Mouse (Mus musculus) left cerebral cortex, postnatal 10 days (tissue): Measurements from ENCODE around the gene Gpatch8. TPM values are rescaled to one million over a fixed set of nuclear protein-coding genes. Genes with fewer than 3 reads are reported as not detected.

Experiments used
- DNase-seq, 2 experiments: peaks; one replicate each; pipeline ENCODE4 v3.0.0; 2021 to 2022; ENCODE audit warnings: low spot score in 2 of 2, mixed read lengths in 1 of 2; ENCODE audit errors: extremely low spot score in 1 of 2
- intact Hi-C: fragments of 180-260 bp; cut with DNase I; formaldehyde crosslinking; loops from one replicate; pipeline ENCODE4 v1.15.1; 2025
- total RNA-seq, 2 experiments: library from RNA; stranded (reverse); gene quantifications; 2 replicates each; pipeline ENCODE4 v1.2.3; 2021

Gene Gpatch8
- total RNA-seq, 2 experiments from 2014 or later, result 46.0 to 46.8 TPM

- intact Hi-C loops, result no loop called here
Observed at GRCm38 (mm10) chr11:102536210-102536609, 20.0 kb downstream of the Gpatch8 start.

GRCm38 (mm10) chr11:102534078-102534477 is 22.1 kb downstream of the Gpatch8 start:
- no peak for DNase-seq
- intact Hi-C loops, result no loop called here

More at GRCm38 (mm10) chr11:102536210-102536609, 20.0 kb downstream of the Gpatch8 start:
- no peak for DNase-seq

GRCm38 (mm10) chr11:102531425-102531824 is 24.8 kb downstream of the Gpatch8 start:
- intact Hi-C loops, result no loop called here
- no peak for DNase-seq

DNA sequence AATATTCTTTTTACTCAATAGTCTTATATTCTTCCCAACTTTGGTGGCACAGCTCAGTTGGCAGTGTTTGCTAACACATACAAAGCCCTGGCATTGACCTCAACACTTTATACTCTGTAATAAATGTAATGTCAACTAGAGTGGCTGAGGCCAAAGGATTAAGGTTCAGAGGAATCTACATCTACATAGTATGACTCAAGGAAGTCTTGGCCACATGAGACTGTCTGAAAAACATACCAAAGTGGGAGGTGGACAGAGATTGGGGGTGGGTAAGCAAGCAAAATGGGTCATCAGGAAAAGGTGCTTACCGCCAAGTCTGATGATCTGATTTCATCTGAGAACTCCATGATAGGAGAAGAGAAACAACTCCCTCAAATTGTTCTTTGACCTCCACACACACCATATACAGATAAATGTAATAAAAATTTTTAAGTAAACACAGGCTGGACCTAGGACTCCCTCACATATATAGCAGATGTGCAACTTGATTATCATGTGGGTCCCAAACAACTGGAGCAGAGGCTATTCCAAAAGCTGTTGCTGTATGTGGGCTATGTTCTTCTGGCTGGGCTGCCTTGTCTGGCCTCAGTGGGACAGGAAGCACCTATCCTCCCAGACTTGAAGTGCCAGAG is 41.3 kb downstream of the Gpatch8 start:
- DNase-seq, result no peak
- intact Hi-C loops, result no loop called here

DNA sequence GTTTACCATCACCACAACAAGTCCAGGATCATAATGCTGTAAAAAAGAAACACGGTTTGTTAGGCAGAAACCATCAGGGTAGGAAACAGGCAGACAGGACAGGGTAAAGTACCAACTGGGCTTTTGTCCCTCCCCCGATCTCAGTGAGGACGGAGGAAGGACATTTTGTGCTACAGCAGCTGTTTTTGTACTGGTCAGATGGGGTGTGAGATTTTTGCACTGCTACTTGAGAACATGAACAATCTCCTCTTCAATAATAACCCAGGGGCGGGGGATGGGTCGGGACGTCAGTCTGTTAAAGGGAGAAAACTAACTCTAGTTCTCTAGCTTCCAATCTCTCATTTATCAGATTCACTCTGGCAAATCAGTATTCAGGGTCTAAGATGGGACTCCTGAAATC is 46.0 kb downstream of the Gpatch8 start:
- intact Hi-C loops, result no loop called here
- DNase-seq, result peak in 1 of 2 experiments; percentile 43

- no peak for DNase-seq
- intact Hi-C loops, result no loop called here
Observed at GRCm38 (mm10) chr11:102496732-102497131, 59.5 kb downstream of the Gpatch8 start.

GRCm38 (mm10) chr11:102496206-102496605 is 60.0 kb downstream of the Gpatch8 start:
- intact Hi-C loops, result no loop called here
- no peak for DNase-seq

GRCm38 (mm10) chr11:102495742-102496141 is 60.5 kb downstream of the Gpatch8 start:
- no peak for DNase-seq
- intact Hi-C loops, result no loop called here

GRCm38 (mm10) chr11:102495114-102495513 is 61.1 kb downstream of the Gpatch8 start:
- intact Hi-C loops, result no loop called here
- DNase-seq, result no peak

DNA sequence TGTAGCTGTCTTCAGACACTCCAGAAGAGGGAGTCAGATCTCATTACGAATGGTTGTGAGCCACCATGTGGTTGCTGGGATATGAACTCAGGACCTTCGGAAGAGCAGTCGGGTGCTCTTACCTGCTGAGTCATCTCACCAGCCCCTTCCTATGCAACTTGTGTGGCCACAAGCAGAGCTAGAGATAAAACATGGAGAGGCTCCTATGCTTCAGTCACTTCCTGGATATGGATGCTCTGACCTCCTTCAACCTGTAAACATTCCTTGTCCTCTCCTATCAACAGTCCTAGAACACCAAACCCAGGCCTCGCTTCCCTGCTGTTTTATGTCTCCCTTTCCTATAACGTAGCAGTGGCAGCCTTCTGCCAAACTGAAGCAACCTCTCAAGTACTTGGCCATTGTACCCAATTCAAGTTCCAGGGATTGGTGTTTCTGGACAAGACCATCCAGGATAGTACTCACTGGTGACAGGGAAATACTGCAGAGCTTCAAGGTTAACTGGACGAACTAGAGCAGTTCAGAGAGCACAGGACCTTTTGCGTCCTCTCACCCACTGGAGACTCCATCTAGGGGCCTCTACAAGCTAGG is 62.0 kb downstream of the Gpatch8 start:
- intact Hi-C loops, result no loop called here
- no peak for DNase-seq

DNA sequence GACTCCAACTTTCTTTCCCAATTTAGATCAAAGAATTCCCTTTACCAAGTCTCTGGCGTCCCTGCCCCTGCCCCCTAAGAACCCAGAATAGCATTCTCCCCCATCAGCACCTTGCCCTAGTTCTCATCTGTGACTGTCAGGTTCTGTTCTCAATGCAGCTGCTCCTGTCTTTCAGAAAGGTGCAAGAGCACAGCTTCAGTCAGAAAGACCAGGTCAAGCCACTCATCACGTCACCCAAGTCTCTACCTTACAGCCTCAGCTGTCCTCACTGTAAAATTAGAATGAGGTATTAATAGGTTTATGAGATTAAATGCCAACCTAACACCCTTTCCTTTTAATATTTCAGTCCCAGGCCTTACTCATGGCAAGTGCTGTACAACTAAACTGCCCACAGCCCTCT is 63.0 kb downstream of the Gpatch8 start:
- intact Hi-C loops, result no loop called here
- DNase-seq, result no peak

DNA sequence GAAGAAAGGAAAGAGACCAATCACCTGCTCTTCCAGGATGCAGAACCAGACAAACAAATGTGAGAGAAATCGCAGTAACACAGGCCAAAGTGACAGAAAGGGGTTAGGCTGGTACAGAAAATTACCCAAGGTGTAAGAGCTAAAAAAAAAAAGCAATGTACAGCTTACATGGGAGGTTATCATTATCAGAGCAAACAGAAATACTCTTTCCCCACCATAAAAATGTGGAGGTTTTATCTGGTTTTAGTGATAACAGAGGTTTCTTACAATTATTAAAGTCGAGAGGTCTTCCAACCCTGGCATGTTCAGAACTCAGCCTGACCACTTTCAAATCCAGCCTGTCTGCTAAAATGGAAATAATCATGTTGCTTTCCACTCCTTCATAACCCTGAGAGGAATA is 68.3 kb downstream of the Gpatch8 start:
- DNase-seq, result no peak
- intact Hi-C loops, result loop anchor here (5.0 kb wide), 1 partner anchor 164 kb away; no protein-coding TSS in a partner anchor

- intact Hi-C loops, result loop anchor here (5.0 kb wide), 1 partner anchor 165 kb away; no protein-coding TSS in a partner anchor
Observed at GRCm38 (mm10) chr11:102486733-102487386, 69.3 kb downstream of the Gpatch8 start.

GRCm38 (mm10) chr11:102481779-102482178 is 74.4 kb downstream of the Gpatch8 start:
- no peak for DNase-seq
- intact Hi-C loops, result no loop called here

More at GRCm38 (mm10) chr11:102486733-102487386, 69.3 kb downstream of the Gpatch8 start:
- DNase-seq, result peak; percentile 29 to 52

DNA sequence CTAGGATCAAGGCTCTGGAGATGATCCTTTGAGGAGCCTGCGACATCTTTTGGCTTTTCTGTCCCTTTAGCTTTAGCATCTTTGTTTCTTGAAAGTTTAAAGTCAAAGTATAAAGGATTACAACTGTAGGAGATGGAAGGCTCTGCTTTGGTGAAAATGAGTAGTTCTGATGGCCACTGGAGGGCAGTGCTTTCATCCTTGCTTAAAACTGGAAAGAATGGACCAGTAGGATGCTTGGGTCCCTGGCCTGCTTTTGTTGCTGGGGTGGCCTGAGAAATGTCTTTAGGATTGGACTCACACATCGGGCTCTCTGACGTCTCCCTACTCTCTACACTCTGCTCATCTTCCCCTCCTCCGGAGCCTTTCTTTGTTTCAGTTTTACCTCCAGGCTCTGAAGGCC is 75.3 kb downstream of the Gpatch8 start:
- intact Hi-C loops, result no loop called here

DNA sequence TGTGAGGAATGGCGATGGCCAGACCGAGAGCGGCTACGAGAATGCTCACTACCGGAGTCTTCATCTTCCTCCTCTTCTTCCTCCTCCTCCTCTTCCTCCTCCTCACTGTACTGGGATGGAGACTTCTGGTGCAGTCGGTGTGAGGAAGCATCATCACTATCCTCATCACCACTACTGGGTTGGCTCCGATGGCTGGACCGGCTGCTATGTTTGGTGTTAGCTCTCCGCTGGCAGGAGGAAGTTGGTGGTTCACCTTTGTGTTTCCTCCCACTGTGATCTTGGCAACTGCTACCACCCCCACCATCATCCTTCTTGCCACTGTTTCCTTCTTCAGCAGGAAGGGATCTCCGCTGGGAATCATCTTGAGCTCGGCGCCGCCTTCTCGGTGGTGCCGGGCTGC is 76.1 kb downstream of the Gpatch8 start:
- intact Hi-C loops, result no loop called here
- DNase-seq, result no peak

More for the DNA sequence above, 75.3 kb downstream of the Gpatch8 start:
- DNase-seq, result no peak

- DNase-seq, result no peak
- intact Hi-C loops, result no loop called here
Observed at GRCm38 (mm10) chr11:102479581-102479980, 76.6 kb downstream of the Gpatch8 start.

DNA sequence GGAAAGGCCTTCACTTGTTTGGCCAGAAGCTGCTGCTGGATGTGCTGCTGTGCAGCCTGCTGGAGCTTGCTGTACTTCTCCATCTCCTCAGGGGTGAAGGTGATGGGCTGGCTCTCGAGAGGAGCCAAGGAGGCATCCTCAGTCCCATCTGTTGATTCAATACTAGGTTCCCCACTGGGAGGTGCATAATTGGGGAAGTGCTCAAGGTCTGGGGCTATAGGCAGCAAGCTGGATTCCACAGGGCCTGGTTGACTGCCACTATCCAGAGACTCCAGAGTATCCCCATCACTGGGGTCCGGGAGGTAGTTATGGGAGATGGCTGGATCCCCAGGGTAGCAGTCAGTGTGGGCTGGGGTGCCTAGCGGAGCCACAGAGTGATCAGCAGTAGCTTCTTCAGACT is 77.5 kb downstream of the Gpatch8 start:
- intact Hi-C loops, result no loop called here
- DNase-seq, result no peak

- intact Hi-C loops, result no loop called here
- DNase-seq, result no peak
Observed at GRCm38 (mm10) chr11:102475027-102475426, 81.2 kb downstream of the Gpatch8 start.
